Mouse (Mus musculus) hindbrain, embryonic 15.5 days (tissue): ENCODE data around the gene Hspe1. TPM values are rescaled to one million over a fixed set of nuclear protein-coding genes. Genes with fewer than 3 reads are reported as not detected.
A peak's percentile ranks its signal among the peaks of the same experiment; 100 is the strongest.

Experiments
- ATAC-seq: fragments of 200-750 bp; cut with Nextera tagmentation; 2 replicates; pipeline ENCODE4 v1.8.0; 2017; ENCODE audit warnings: low read depth, moderate number of reproducible peaks, moderate TSS enrichment; ENCODE audit not compliant: low FRiP score
- H3K27ac ChIP-seq: fragments of 300-500 bp; sonication (generic); replicated peaks from 2 replicates; pipeline ENCODE4 v1.5.1; 2015; ENCODE audit warnings: mild to moderate bottlenecking, inconsistent platforms
- H3K27me3 ChIP-seq: fragments of 300-500 bp; sonication (generic); 2 replicates; pipeline ENCODE4 v1.6.1; 2015; ENCODE audit warnings: control low read depth, inconsistent platforms
- H3K36me3 ChIP-seq: fragments of 300-500 bp; sonication (generic); 2 replicates; pipeline ENCODE4 v1.6.1; 2015; ENCODE audit warnings: control low read depth, inconsistent platforms
- H3K4me1 ChIP-seq: fragments of 300-500 bp; sonication (generic); replicated peaks from 2 replicates; pipeline ENCODE4 v1.6.1; 2015; ENCODE audit warnings: control low read depth, inconsistent platforms
- H3K4me2 ChIP-seq: fragments of 300-500 bp; sonication (generic); 2 replicates; pipeline ENCODE4 v1.6.1; 2015; ENCODE audit warnings: moderate library complexity, mild to moderate bottlenecking, inconsistent platforms
- H3K4me3 ChIP-seq: fragments of 300-500 bp; sonication (generic); 2 replicates; pipeline ENCODE4 v1.5.1; 2015; ENCODE audit warnings: mild to moderate bottlenecking, inconsistent platforms
- H3K9ac ChIP-seq: fragments of 300-500 bp; sonication (generic); 2 replicates; pipeline ENCODE4 v1.6.1; 2015; ENCODE audit warnings: inconsistent platforms
- H3K9me3 ChIP-seq: fragments of 300-500 bp; sonication (generic); 2 replicates; pipeline ENCODE4 v1.6.1; 2016; ENCODE audit warnings: control low read depth, inconsistent platforms
- WGBS: fragments of 180-500 bp; shearing (Covaris S2); methylation state at CpG from one replicate; pipeline ENCODE4 v1.1.7; 2015; 5-methylcytosine and 5-hydroxymethylcytosine counted together
- polyA plus RNA-seq: library from polyadenylated mRNA; unstranded; fragments of >200 nt; fragmentation: Nextera tagmentation; extraction: Ambion mirVana; gene quantifications from 2 replicates; pipeline ENCODE4 v1.2.1, GENCODE M21; 2015

Hspe1 gene
- polyA plus RNA-seq, 1 experiment from 2014 or later, result 240 TPM

- WGBS, result 93% methylated on average over 5 of the region's 5 CpGs
Measured at GRCm38 (mm10) chr1:55129716-55130115, 41.8 kb downstream of the Hspe1 start.

DNA sequence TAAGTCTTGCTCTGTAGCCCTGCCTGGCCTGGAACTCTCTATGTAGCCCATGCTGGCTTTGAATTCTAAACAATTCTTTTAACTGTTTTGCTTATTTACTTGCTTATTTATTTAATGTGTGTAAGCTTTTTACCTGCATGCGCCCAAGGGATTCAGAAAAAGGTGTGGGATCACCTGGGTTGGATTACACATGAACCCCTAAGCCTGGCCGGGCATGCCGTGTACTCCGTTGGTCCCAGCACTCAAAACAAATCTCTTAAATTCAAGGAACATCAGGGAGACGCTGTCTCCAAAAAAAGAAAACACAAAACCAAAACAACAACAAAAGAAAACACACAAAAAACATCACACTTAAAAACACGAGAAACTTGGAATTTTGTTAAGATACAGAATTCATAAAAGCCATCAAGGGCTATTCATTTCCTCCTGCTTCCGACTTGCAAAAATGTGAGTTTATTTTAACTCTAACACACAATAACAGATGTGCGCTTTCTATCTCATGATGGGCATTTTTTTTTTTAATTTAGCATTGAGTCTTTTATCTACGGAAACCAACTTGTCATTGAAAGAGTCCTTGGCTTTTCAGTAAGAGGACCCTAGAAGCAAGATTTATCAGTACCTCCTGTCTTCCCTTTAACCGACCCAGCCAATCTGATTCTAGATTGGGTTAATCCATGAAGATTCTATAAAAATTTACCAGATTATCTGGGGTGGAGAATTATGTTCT lies 42.4 kb downstream of the Hspe1 start:
- ATAC-seq, result no peak
- H3K9me3 ChIP-seq, result no peaks in the 10 kb centered on the region
- H3K27me3 ChIP-seq, result no peaks in the 10 kb centered on the region
- no peaks in the 10 kb centered on the region for H3K36me3 ChIP-seq
- peak overlapping the region; percentile 99 for H3K9ac ChIP-seq
- peak overlapping the region; percentile 70 for H3K4me2 ChIP-seq
- peaks cover 22% of the 10 kb centered on the region for H3K4me1 ChIP-seq
- H3K4me3 ChIP-seq, result peak overlapping the region; percentile 96
- 69% methylated on average over 10 of the region's 10 CpGs for WGBS
- peak overlapping the region; percentile 97 for H3K27ac ChIP-seq

More at GRCm38 (mm10) chr1:55129716-55130115, 41.8 kb downstream of the Hspe1 start:
- Histone ChIP-seq H3K27me3 (no peaks in the 10 kb centered on the region), H3K36me3 (no peaks in the 10 kb centered on the region), H3K4me3 (no peak overlapping the region), H3K4me2 (peak overlapping the region; percentile 70; the same call in 1 of the 2 replicates), H3K9ac (no peak overlapping the region), H3K27ac (no peak overlapping the region), H3K4me1 (peaks cover 22% of the 10 kb centered on the region), H3K9me3 (no peaks in the 10 kb centered on the region)
- no peak for ATAC-seq

DNA sequence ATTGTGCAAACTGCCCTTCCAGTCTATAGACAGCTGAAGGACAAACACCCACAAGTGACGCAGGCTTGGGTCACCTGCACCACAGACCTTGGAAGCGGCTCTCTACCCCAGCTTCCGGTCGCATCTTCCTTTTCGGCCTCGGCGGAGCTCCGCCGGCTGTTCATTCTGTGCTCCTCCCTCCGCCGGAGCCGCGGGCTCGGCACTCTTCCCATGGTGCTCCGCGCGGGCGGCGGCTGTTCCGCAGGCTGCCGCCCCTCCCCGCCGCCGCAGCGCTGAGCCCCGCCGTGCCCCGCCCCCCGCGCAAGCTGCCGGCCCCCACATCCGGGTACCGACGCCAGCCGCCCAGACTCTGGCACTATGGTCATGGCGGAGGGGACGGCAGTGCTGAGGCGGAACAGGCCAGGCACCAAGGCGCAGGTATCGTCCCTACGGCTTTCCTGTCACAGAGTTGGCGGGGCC lies 43.0 kb downstream of the Hspe1 start, which contains the start of gene Mob4:
Gene Mob4, plus strand, starts transcription at position 289 of the 459 bp plus-strand sequence.
- peak; percentile 98 for ATAC-seq
- peak within 1 kb of the TSS; percentile 70 for H3K4me2 ChIP-seq
- peaks cover 22% of the 10 kb centered on the region for H3K4me1 ChIP-seq
- no peaks in the 10 kb centered on the region for H3K36me3 ChIP-seq
- peak within 1 kb of the TSS; percentile 99 for H3K9ac ChIP-seq
- H3K27me3 ChIP-seq, result no peaks in the 10 kb centered on the region
- no peaks in the 10 kb centered on the region for H3K9me3 ChIP-seq
- WGBS, result under 1% methylated on average over 38 of the region's 42 CpGs
- H3K27ac ChIP-seq, result peak within 1 kb of the TSS; percentile 97
- peak within 1 kb of the TSS; percentile 96 for H3K4me3 ChIP-seq

- H3K4me2 ChIP-seq, result peak overlapping the region; percentile 70
- no peaks in the 10 kb centered on the region for H3K9me3 ChIP-seq
- peak overlapping the region; percentile 99 for H3K9ac ChIP-seq
- H3K27me3 ChIP-seq, result no peaks in the 10 kb centered on the region
- H3K4me3 ChIP-seq, result peak overlapping the region; percentile 96
- H3K36me3 ChIP-seq, result no peaks in the 10 kb centered on the region
- no peak for ATAC-seq
- peaks cover 22% of the 10 kb centered on the region for H3K4me1 ChIP-seq
- peak overlapping the region; percentile 97 for H3K27ac ChIP-seq
- WGBS, result under 1% methylated on average over 39 of the region's 47 CpGs
Measured at GRCm38 (mm10) chr1:55131424-55132014, 43.6 kb downstream of the Hspe1 start.

GRCm38 (mm10) chr1:55132308-55132707 lies 44.4 kb downstream of the Hspe1 start:
- Histone ChIP-seq H3K4me3 (peak overlapping the region; percentile 96), H3K9ac (peak overlapping the region; percentile 99), H3K36me3 (no peaks in the 10 kb centered on the region), H3K9me3 (no peaks in the 10 kb centered on the region), H3K4me1 (peaks cover 22% of the 10 kb centered on the region), H3K27me3 (no peaks in the 10 kb centered on the region), H3K4me2 (peak overlapping the region; percentile 70), H3K27ac (no peak overlapping the region)
- ATAC-seq, result no peak
- WGBS, result 76% methylated on average over 4 of the region's 4 CpGs

- no peak overlapping the region for H3K4me3 ChIP-seq
- H3K9me3 ChIP-seq, result no peaks in the 10 kb centered on the region
- ATAC-seq, result no peak
- no peaks in the 10 kb centered on the region for H3K36me3 ChIP-seq
- H3K27me3 ChIP-seq, result no peaks in the 10 kb centered on the region
- H3K4me1 ChIP-seq, result peaks cover 22% of the 10 kb centered on the region
- WGBS, result 75% methylated on average over 2 of the region's 2 CpGs
- H3K4me2 ChIP-seq, result peak overlapping the region; percentile 19; the same call in 1 of the 2 replicates
- no peak overlapping the region for H3K27ac ChIP-seq
- no peak overlapping the region for H3K9ac ChIP-seq
Measured at GRCm38 (mm10) chr1:55133173-55133572, 45.2 kb downstream of the Hspe1 start.

DNA sequence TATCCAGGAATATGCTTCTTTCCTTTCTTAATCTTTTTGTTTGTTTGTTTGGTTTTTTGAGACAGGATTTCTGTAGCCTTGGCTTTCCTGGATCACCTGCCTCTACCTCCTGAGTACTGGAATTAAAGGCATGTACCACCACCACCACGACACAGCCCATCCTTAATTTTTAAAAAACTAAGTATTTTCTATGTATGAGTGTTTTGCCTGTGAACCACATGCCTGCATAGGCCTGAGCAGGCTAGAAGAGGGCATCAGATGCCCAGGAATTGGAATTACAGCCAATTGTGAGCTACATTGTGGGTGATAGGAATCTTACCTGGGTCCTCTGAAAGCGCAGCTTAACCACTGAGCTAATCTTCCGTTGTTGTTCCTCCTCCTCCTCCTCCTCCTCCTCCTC lies 46.4 kb downstream of the Hspe1 start:
- no peaks in the 10 kb centered on the region for H3K27me3 ChIP-seq
- peaks cover 22% of the 10 kb centered on the region for H3K4me1 ChIP-seq
- ATAC-seq, result no peak
- no peak overlapping the region for H3K4me3 ChIP-seq
- no peak overlapping the region for H3K27ac ChIP-seq
- no peaks in the 10 kb centered on the region for H3K36me3 ChIP-seq
- no peaks in the 10 kb centered on the region for H3K9me3 ChIP-seq
- 94% methylated on average over 3 of the region's 3 CpGs for WGBS
- H3K4me2 ChIP-seq, result no peak overlapping the region
- no peak overlapping the region for H3K9ac ChIP-seq

DNA sequence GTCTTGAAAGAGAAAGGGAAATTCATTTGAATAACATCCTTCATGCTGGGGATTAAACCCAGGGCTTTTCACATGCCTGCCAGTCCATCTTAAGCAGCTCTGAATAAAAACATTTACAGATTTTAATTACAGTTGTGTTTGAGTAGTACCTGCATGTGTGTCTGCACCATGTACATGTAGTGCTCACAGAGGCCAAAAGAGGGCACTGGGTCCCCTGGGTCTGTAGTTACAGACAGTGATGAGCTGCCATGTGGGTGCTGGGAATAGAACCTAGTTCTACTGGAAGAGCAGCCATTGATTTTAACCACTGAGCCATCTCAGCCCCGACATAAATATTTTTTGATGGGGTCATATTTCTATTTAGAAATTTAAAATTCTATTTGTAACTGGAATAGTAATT lies 47.9 kb downstream of the Hspe1 start:
- Histone ChIP-seq H3K4me3 (no peak overlapping the region), H3K36me3 (no peaks in the 10 kb centered on the region; the same call in 1 of the 2 replicates), H3K4me2 (no peak overlapping the region), H3K27me3 (no peaks in the 10 kb centered on the region), H3K27ac (no peak overlapping the region), H3K9ac (no peak overlapping the region), H3K9me3 (no peaks in the 10 kb centered on the region), H3K4me1 (peaks cover 18% of the 10 kb centered on the region)
- ATAC-seq, result no peak
- WGBS, result 100% methylated on average over 1 of the region's 1 CpGs

Other genes starting within 250 kb of the Hspe1 start
- gene Ankrd44, start 161.7 kb upstream of the Hspe1 start, polyA plus RNA-seq, result 19.8 and 21.1 TPM in 2 replicates
- 257 and 272 TPM in 2 replicates for gene Sf3b1, start 60.7 kb upstream of the Hspe1 start, polyA plus RNA-seq
- gene Coq10b, start 35.4 kb upstream of the Hspe1 start, polyA plus RNA-seq, result 29.2 and 30.1 TPM in 2 replicates
- gene Hspd1, start 111 bp downstream of the Hspe1 start, polyA plus RNA-seq, result 272 and 273 TPM in 2 replicates
- gene Mob4, start 43.1 kb downstream of the Hspe1 start, polyA plus RNA-seq, result 156 and 158 TPM in 2 replicates
- 11.0 and 11.8 TPM in 2 replicates for gene Rftn2, start 138.7 kb downstream of the Hspe1 start, polyA plus RNA-seq
- 3.4 TPM in 2 replicates for gene Mars2, start 149.0 kb downstream of the Hspe1 start, polyA plus RNA-seq